Mouse (Mus musculus) B cell, adult 67 days (primary cell): ENCODE data around the gene Cdc6. TPM values are rescaled to one million over a fixed set of nuclear protein-coding genes. Genes with fewer than 3 reads are reported as not detected.

Experiments used
- total RNA-seq, 2 experiments: library from RNA; stranded (reverse); gene quantifications; 4 replicates each; pipeline ENCODE4 v1.2.4; 2023

Gene Cdc6
- 1 to 10 TPM; 2.0 to 3.0 TPM for total RNA-seq

DNA sequence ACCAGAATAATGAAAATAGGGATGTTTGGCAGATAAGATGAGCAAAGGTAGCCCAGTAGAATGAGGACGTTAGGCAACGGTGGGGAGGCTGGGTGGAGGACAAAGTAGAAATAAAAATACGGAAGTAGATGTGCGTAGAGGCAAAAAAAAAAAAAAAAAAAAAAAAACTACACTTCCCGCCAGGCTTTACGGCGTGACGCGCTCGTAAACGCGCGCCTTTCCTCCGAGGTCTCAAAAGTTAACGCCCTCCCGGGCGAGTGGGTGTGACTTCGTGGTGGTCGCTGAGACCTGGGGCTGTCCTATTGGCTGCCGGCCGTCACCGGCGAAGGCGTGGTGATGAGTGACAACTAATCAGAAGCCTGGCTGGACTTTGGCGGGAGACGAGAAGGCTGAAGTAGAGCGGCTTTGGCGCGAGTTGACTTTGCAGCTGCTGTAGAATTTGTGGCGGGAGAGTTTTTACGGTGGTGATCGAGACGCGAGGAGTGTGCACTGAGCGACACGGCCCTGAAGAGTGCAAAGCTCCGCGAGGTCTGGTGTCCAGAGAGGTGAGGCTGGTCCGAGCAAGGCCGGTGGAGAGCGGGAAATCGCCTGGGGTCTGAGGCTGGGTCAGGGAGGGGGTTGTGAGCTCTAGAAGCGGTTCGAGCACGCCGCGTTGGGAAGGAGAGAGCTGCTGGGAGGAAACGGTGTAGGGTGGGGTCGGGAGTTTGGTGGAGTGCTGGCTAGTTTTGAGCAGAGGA lies at the start of gene Cdc6:
Gene Cdc6, plus strand, starts transcription at position 365 of the 737 bp plus-strand sequence.

DNA sequence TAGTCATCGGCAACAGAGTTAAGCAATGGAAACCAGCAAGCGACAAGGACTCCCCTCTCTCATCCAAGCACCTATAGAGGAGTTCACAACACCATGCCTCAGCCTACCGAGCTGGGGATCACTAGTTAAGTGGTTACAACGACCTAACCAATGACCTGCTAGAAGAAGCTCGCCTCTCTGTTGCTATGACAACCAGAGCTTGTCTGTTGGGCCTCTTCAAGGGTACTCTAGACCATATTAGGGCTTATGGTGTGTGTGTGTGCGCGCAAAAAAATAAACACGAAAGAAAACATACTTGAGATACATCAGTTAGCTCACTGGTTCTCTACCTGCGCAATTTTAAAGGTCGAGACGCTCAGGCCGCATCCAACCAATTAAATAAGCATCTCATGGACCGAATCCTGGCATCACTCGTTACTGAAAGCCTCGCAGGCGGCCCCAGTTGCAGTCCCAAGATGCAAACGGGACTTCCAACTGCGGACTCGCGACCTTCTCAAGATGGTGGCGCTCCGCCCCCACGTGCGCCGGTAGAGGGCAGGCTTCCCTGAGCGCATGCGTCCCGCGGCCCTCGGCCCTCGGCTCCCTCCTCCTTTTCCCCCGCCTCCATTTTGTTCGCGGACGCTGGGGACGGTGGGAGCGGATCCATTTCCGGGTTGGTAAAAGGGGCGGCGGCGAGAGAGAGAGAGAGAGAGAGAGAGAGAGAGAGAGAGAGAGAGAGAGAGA lies 44.4 kb upstream of the Cdc6 start, which contains the start of gene Wipf2:
Gene Wipf2, plus strand, starts transcription at position 611 of the 723 bp plus-strand sequence.

DNA sequence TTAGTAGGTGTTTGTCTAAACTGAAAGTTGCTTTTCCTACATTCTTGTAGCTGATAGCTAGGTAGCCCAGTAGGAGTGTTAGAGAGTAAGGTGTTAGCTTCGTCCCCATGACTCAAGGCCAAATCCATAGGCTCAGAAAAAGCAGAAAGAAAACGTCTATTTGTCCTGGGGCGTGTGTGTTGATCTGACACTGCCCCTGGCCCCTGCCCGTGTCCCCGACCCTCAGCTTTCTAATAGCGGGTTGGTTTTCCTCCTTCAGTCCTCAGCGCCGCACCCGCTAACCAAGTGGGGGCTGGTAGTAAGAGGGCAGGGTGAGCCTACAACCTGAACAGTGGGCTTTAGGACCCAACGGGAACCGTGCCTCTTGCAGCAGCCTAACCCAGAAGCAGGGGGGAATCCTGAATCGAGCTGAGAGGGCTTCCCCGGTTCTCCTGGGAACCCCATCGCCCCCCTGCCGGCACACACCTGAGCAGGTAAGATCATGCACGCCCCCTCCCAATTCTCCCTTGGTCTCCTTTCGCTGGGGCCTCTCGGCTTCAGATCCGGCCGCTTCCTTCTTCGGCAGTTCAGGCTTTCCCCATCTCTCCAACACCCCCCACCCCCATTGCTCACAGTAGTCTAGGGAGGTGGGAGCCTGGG lies 20.0 kb downstream of the Cdc6 start, which contains the start of gene Rara:
Gene Rara, plus strand, starts transcription at position 381 of the 639 bp plus-strand sequence.

Other genes starting within 250 kb of the Cdc6 start
- not detected for gene Gsdma, start 243.4 kb upstream of the Cdc6 start, total RNA-seq
- gene Psmd3, start 225.2 kb upstream of the Cdc6 start, total RNA-seq: 10 to 100 TPM; 70.5 to 80.3 TPM
- gene Csf3, start 206.5 kb upstream of the Cdc6 start, total RNA-seq: not detected
- gene Med24, start 178.4 kb upstream of the Cdc6 start, total RNA-seq: 10 to 100 TPM; 95.9 to 99.3 TPM
- gene Thra, start 167.2 kb upstream of the Cdc6 start, total RNA-seq: 10 to 100 TPM in 1 of 2 experiments, 1 to 10 TPM in 1; 8.1 to 10.3 TPM
- 1 to 10 TPM; 1.5 to 2.3 TPM for gene Nr1d1, start 132.5 kb upstream of the Cdc6 start, total RNA-seq
- 100 to 1,000 TPM; 146 to 155 TPM for gene Msl1, start 112.3 kb upstream of the Cdc6 start, total RNA-seq
- gene Casc3, start 102.9 kb upstream of the Cdc6 start, total RNA-seq: 100 to 1,000 TPM in 1 of 2 experiments, 10 to 100 TPM in 1; 94.5 to 108 TPM
- 1 to 10 TPM; 3.1 to 3.5 TPM for gene Rapgefl1, start 71.0 kb upstream of the Cdc6 start, total RNA-seq
- gene Wipf2, start 44.2 kb upstream of the Cdc6 start, total RNA-seq: 10 to 100 TPM; 49.3 to 49.6 TPM
- 10 to 100 TPM; 79.8 to 80.3 TPM for gene Rara, start 20.0 kb downstream of the Cdc6 start, total RNA-seq
- gene Gjd3, start 75.2 kb downstream of the Cdc6 start, total RNA-seq: not detected
- gene Top2a, start 116.4 kb downstream of the Cdc6 start, total RNA-seq: 10 to 100 TPM; 16.8 to 20.2 TPM
- under 1 TPM in 1 of 2 experiments, not detected in 1; 0.38 TPM for gene Igfbp4, start 133.4 kb downstream of the Cdc6 start, total RNA-seq
- not detected for gene Tns4, start 181.5 kb downstream of the Cdc6 start, total RNA-seq
- gene Ccr7, start 247.3 kb downstream of the Cdc6 start, total RNA-seq: 100 to 1,000 TPM; 336 to 600 TPM